Mouse (Mus musculus) layer of hippocampus, adult 2 months (tissue): ENCODE measurements around the gene Diras1. TPM values are rescaled to one million over a fixed set of nuclear protein-coding genes. Genes with fewer than 3 reads are reported as not detected.

Experiments used
- DNase-seq, 2 experiments: peaks; one replicate each; pipeline ENCODE4 v3.0.0; 2022; ENCODE audit warnings: low spot score in 2 of 2
- H3K27ac ChIP-seq: fragments of 200-600 bp; 2 replicates; pipeline ENCODE4 v1.8.1; 2022
- H3K4me3 ChIP-seq: fragments of 200-600 bp; 2 replicates; pipeline ENCODE4 v1.8.1; 2022; ENCODE audit warnings: mild to moderate bottlenecking
- CTCF ChIP-seq: fragments of 200-600 bp; conservative IDR thresholded peaks from 2 replicates; pipeline ENCODE4 v1.8.1; 2022; ENCODE audit warnings: antibody characterized with exemption, mild to moderate bottlenecking, moderate library complexity
- total RNA-seq, 2 experiments: library from RNA; stranded (reverse); gene quantifications; 2 replicates each; pipeline ENCODE4 v1.2.3; 2021

Diras1 gene
- total RNA-seq, 2 experiments from 2014 or later, result 95.2 to 100 TPM

- peak overlapping the region; percentile 95 for H3K27ac ChIP-seq
Measured at GRCm38 (mm10) chr10:81024346-81024937, 1.0 kb downstream of the Diras1 start.

GRCm38 (mm10) chr10:81022744-81023143 lies 2.7 kb downstream of the Diras1 start:
- no peak for DNase-seq
- Histone ChIP-seq H3K4me3 (no peak overlapping the region), H3K27ac (no peak overlapping the region)
- peak; percentile 66 for TF ChIP-seq CTCF

More at GRCm38 (mm10) chr10:81024346-81024937, 1.0 kb downstream of the Diras1 start:
- no peak for TF ChIP-seq CTCF
- no peak for DNase-seq
- peak overlapping the region; percentile 78 for H3K4me3 ChIP-seq

GRCm38 (mm10) chr10:81021547-81022110 lies 3.8 kb downstream of the Diras1 start:
- H3K4me3 ChIP-seq, result peak overlapping the region; percentile 10; the same call in 1 of the 2 replicates
- TF ChIP-seq CTCF, result no peak
- H3K27ac ChIP-seq, result peak overlapping the region; percentile 75; the same call in 1 of the 2 replicates
- no peak for DNase-seq

GRCm38 (mm10) chr10:81020207-81020606 lies 5.3 kb downstream of the Diras1 start:
- TF ChIP-seq CTCF, result no peak
- no peak for DNase-seq
- Histone ChIP-seq H3K27ac (peak overlapping the region; percentile 75), H3K4me3 (no peak overlapping the region)

GRCm38 (mm10) chr10:81019687-81020086 lies 5.8 kb downstream of the Diras1 start:
- H3K4me3 ChIP-seq, result no peak overlapping the region
- no peak for DNase-seq
- H3K27ac ChIP-seq, result peak overlapping the region; percentile 75
- TF ChIP-seq CTCF, result no peak

GRCm38 (mm10) chr10:81018326-81018725 lies 7.1 kb downstream of the Diras1 start:
- Histone ChIP-seq H3K4me3 (no peak overlapping the region), H3K27ac (peak overlapping the region; percentile 41)
- DNase-seq, result peak in 1 of 2 experiments; percentile 41
- no peak for TF ChIP-seq CTCF

GRCm38 (mm10) chr10:81016645-81017044 lies 8.8 kb downstream of the Diras1 start:
- H3K4me3 ChIP-seq, result no peak overlapping the region
- TF ChIP-seq CTCF, result peak; percentile 95
- DNase-seq, result peak in 1 of 2 experiments; percentile 71
- H3K27ac ChIP-seq, result no peak overlapping the region

GRCm38 (mm10) chr10:81015666-81016065 lies 9.8 kb downstream of the Diras1 start:
- H3K27ac ChIP-seq, result peak overlapping the region; percentile 68
- no peak for TF ChIP-seq CTCF
- no peak for DNase-seq

GRCm38 (mm10) chr10:81014393-81015384 lies 10.8 kb downstream of the Diras1 start, which contains the start of gene Gng7:
Gene Gng7, minus strand, starts transcription at chr10:81014945.
- Histone ChIP-seq H3K4me3 (peak within 1 kb of the TSS; percentile 61), H3K27ac (peak within 1 kb of the TSS; percentile 77)
- peak; percentile 99 to 100 for DNase-seq
- TF ChIP-seq CTCF, result no peak

More at GRCm38 (mm10) chr10:81015666-81016065, 9.8 kb downstream of the Diras1 start:
- no peak overlapping the region for H3K4me3 ChIP-seq

- no peak for DNase-seq
- Histone ChIP-seq H3K27ac (peak overlapping the region; percentile 64; the same call in 1 of the 2 replicates), H3K4me3 (no peak overlapping the region)
- no peak for TF ChIP-seq CTCF
Measured at GRCm38 (mm10) chr10:81010851-81011250, 14.6 kb downstream of the Diras1 start.

GRCm38 (mm10) chr10:81007240-81007639 lies 18.2 kb downstream of the Diras1 start:
- no peak for TF ChIP-seq CTCF
- Histone ChIP-seq H3K27ac (peak overlapping the region; percentile 74), H3K4me3 (no peak overlapping the region)
- no peak for DNase-seq

GRCm38 (mm10) chr10:81006005-81006677 lies 19.3 kb downstream of the Diras1 start:
- no peak for TF ChIP-seq CTCF
- DNase-seq, result no peak
- H3K27ac ChIP-seq, result peak overlapping the region; percentile 74
- no peak overlapping the region for H3K4me3 ChIP-seq
